Mouse (Mus musculus) forebrain, postnatal 0 days (tissue): ENCODE measurements around the gene Ackr3. TPM values are rescaled to one million over a fixed set of nuclear protein-coding genes. Genes with fewer than 3 reads are reported as not detected.

Experiments used
- ATAC-seq: fragments of 200-750 bp; cut with Nextera tagmentation; 2 replicates; pipeline ENCODE4 v1.8.0; 2017; ENCODE audit warnings: mild to moderate bottlenecking, moderate library complexity
- DNase-seq: peaks from one replicate; pipeline ENCODE4 v3.0.0-alpha.2; 2015
- H3K27ac ChIP-seq: fragments of 300-500 bp; sonication (generic); 2 replicates; pipeline ENCODE4 v1.5.1; 2014; ENCODE audit warnings: low read depth, mild to moderate bottlenecking, antibody characterized with exemption, low read length, moderate library complexity, mixed read lengths
- H3K27me3 ChIP-seq: fragments of 300-500 bp; sonication (generic); 2 replicates; pipeline ENCODE4 v1.6.1; 2014; ENCODE audit warnings: mild to moderate bottlenecking, low read length, mixed read lengths; ENCODE audit not compliant: insufficient read depth
- H3K36me3 ChIP-seq: fragments of 300-500 bp; sonication (generic); 2 replicates; pipeline ENCODE4 v1.6.1; 2014; ENCODE audit warnings: mild to moderate bottlenecking, moderate library complexity; ENCODE audit not compliant: insufficient read depth
- H3K4me1 ChIP-seq: fragments of 300-500 bp; sonication (generic); 2 replicates; pipeline ENCODE4 v1.6.1; 2014; ENCODE audit warnings: antibody characterized with exemption; ENCODE audit not compliant: insufficient read depth
- H3K4me2 ChIP-seq: fragments of 300-500 bp; sonication (generic); 2 replicates; pipeline ENCODE4 v1.6.1; 2014; ENCODE audit warnings: low read depth, mild to moderate bottlenecking, moderate library complexity
- H3K4me3 ChIP-seq: fragments of 300-500 bp; sonication (generic); 2 replicates; pipeline ENCODE4 v1.5.1; 2014; ENCODE audit warnings: low read depth, low read length, mixed read lengths
- H3K9ac ChIP-seq: fragments of 300-500 bp; sonication (generic); 2 replicates; pipeline ENCODE4 v1.6.1; 2014; ENCODE audit warnings: mild to moderate bottlenecking
- H3K9me3 ChIP-seq: fragments of 300-500 bp; sonication (generic); 2 replicates; pipeline ENCODE4 v1.6.1; 2016; ENCODE audit warnings: low read length
- CTCF ChIP-seq: sonication (generic); IDR thresholded peaks from 2 replicates; pipeline ENCODE4 v1.5.1; 2016; ENCODE audit warnings: antibody characterized with exemption, control low read depth, low read depth
- WGBS: fragments of 180-500 bp; shearing (Covaris S2); extraction: QIAGEN DNeasy Blood & Tissue Kit; methylation state at CpG from one replicate; pipeline ENCODE4 v1.1.7; 2014; 5-methylcytosine and 5-hydroxymethylcytosine counted together
- polyA plus RNA-seq: library from polyadenylated mRNA; unstranded; fragments of >200 nt; fragmentation: Nextera tagmentation; extraction: Ambion mirVana; gene quantifications from 2 replicates; pipeline ENCODE4 v1.2.1, GENCODE M21; 2015
- total RNA-seq: library from RNA; depleted of rRNA; stranded (reverse); fragments of >200 nt; gene quantifications from 2 replicates; pipeline ENCODE4 v1.2.3, GENCODE M21; 2014

Gene Ackr3
- total and polyA plus RNA-seq, 2 experiments from 2014 or later: 10.0 to 10.2 TPM

- H3K4me1 ChIP-seq: 0 out of 2 replicates have a peak, but pooled peaks cover 10% of the 10 kb centered on the region
- 0 out of 2 replicates have a peak overlapping the region, but pooled peaks have one; percentile 45 for H3K27ac ChIP-seq
- peak; percentile 86 for ATAC-seq
- H3K27me3 ChIP-seq: no peaks in the 10 kb centered on the region
- H3K9me3 ChIP-seq: no peaks in the 10 kb centered on the region
- H3K4me3 ChIP-seq: no peak overlapping the region
- 38% methylated on average over 8 of the region's 8 CpGs for WGBS
- no peak for TF ChIP-seq CTCF
- no peak overlapping the region for H3K4me2 ChIP-seq
- DNase-seq: peak; percentile 62
- H3K9ac ChIP-seq: no peak overlapping the region
- no peaks in the 10 kb centered on the region for H3K36me3 ChIP-seq
Observed at GRCm38 (mm10) chr1:90174338-90174737, 29.4 kb upstream of the Ackr3 start.

GRCm38 (mm10) chr1:90176223-90176622, 27.6 kb upstream of the Ackr3 start:
- Histone ChIP-seq H3K4me3 (no peak overlapping the region), H3K36me3 (no peaks in the 10 kb centered on the region), H3K27ac (no peak overlapping the region), H3K9me3 (no peaks in the 10 kb centered on the region), H3K4me2 (no peak overlapping the region), H3K4me1 (0 out of 2 replicates have a peak, but pooled peaks cover 10% of the 10 kb centered on the region), H3K9ac (no peak overlapping the region), H3K27me3 (no peaks in the 10 kb centered on the region)
- DNase-seq (no peak), ATAC-seq (no peak)
- WGBS: 45% methylated on average over 7 of the region's 7 CpGs
- no peak for TF ChIP-seq CTCF

GRCm38 (mm10) chr1:90177565-90177964, 26.2 kb upstream of the Ackr3 start:
- no peak for TF ChIP-seq CTCF
- no peaks in the 10 kb centered on the region for H3K36me3 ChIP-seq
- H3K4me2 ChIP-seq: no peak overlapping the region
- no peak for ATAC-seq
- no peak for DNase-seq
- H3K4me3 ChIP-seq: no peak overlapping the region
- H3K4me1 ChIP-seq: 0 out of 2 replicates have a peak, but pooled peaks cover 10% of the 10 kb centered on the region
- no peaks in the 10 kb centered on the region for H3K27me3 ChIP-seq
- H3K9ac ChIP-seq: no peak overlapping the region
- no peaks in the 10 kb centered on the region for H3K9me3 ChIP-seq
- H3K27ac ChIP-seq: no peak overlapping the region

GRCm38 (mm10) chr1:90177978-90178377, 25.8 kb upstream of the Ackr3 start:
- ATAC-seq: no peak
- no peak for DNase-seq
- 75% methylated on average over 5 of the region's 5 CpGs for WGBS
- no peaks in the 10 kb centered on the region for H3K9me3 ChIP-seq
- no peak overlapping the region for H3K9ac ChIP-seq
- no peak overlapping the region for H3K4me2 ChIP-seq
- no peak overlapping the region for H3K4me3 ChIP-seq
- H3K27me3 ChIP-seq: no peaks in the 10 kb centered on the region
- H3K27ac ChIP-seq: no peak overlapping the region
- no peak for TF ChIP-seq CTCF
- H3K36me3 ChIP-seq: no peaks in the 10 kb centered on the region
- 0 out of 2 replicates have a peak, but pooled peaks cover 10% of the 10 kb centered on the region for H3K4me1 ChIP-seq

GRCm38 (mm10) chr1:90180479-90180878, 23.3 kb upstream of the Ackr3 start:
- Histone ChIP-seq H3K9ac (no peak overlapping the region), H3K36me3 (no peaks in the 10 kb centered on the region), H3K4me2 (no peak overlapping the region), H3K4me1 (no peaks in the 10 kb centered on the region), H3K4me3 (no peak overlapping the region), H3K27ac (no peak overlapping the region), H3K27me3 (no peaks in the 10 kb centered on the region), H3K9me3 (no peaks in the 10 kb centered on the region)
- ATAC-seq: no peak
- no peak for TF ChIP-seq CTCF
- no peak for DNase-seq
- WGBS: 72% methylated on average over 7 of the region's 7 CpGs

GRCm38 (mm10) chr1:90180966-90181699, 22.6 kb upstream of the Ackr3 start:
- 78% methylated on average over 12 of the region's 12 CpGs for WGBS

GRCm38 (mm10) chr1:90182521-90182920, 21.3 kb upstream of the Ackr3 start:
- ATAC-seq: 0 out of 2 replicates have a peak, but pooled peaks have one; percentile 14
- no peak overlapping the region for H3K4me3 ChIP-seq
- no peak for DNase-seq
- H3K4me1 ChIP-seq: no peaks in the 10 kb centered on the region
- H3K9ac ChIP-seq: no peak overlapping the region
- H3K4me2 ChIP-seq: no peak overlapping the region
- no peak for TF ChIP-seq CTCF
- no peak overlapping the region for H3K27ac ChIP-seq
- no peaks in the 10 kb centered on the region for H3K9me3 ChIP-seq
- WGBS: 52% methylated on average over 5 of the region's 5 CpGs
- H3K27me3 ChIP-seq: no peaks in the 10 kb centered on the region
- no peaks in the 10 kb centered on the region for H3K36me3 ChIP-seq

More at GRCm38 (mm10) chr1:90180966-90181699, 22.6 kb upstream of the Ackr3 start:
- Histone ChIP-seq H3K4me2 (no peak overlapping the region), H3K27ac (no peak overlapping the region), H3K9me3 (no peaks in the 10 kb centered on the region), H3K9ac (no peak overlapping the region), H3K4me3 (no peak overlapping the region), H3K36me3 (no peaks in the 10 kb centered on the region), H3K27me3 (no peaks in the 10 kb centered on the region), H3K4me1 (no peaks in the 10 kb centered on the region)
- DNase-seq: no peak
- no peak for TF ChIP-seq CTCF
- no peak for ATAC-seq
